Mouse (Mus musculus): Measurements from ENCODE around the gene Lsg1. TPM values are rescaled to one million over a fixed set of nuclear protein-coding genes. Genes with fewer than 3 reads are reported as not detected.
A peak's percentile ranks its signal among the peaks of the same experiment; 100 is the strongest.

The Lsg1 gene
- total RNA-seq, 4 experiments from 2014 or later, result 19.6 to 23.0 (median 20.8) TPM

GRCm38 (mm10) chr16:30521147-30521546, 66.2 kb downstream of the Lsg1 start:
- no peak for DNase-seq (ENCODE audit: low spot score in 2 of 2)

- DNase-seq (ENCODE audit: low spot score in 2 of 2), result peak; percentile 64 to 68
Observed at GRCm38 (mm10) chr16:30520361-30520823, 67.0 kb downstream of the Lsg1 start.

DNA sequence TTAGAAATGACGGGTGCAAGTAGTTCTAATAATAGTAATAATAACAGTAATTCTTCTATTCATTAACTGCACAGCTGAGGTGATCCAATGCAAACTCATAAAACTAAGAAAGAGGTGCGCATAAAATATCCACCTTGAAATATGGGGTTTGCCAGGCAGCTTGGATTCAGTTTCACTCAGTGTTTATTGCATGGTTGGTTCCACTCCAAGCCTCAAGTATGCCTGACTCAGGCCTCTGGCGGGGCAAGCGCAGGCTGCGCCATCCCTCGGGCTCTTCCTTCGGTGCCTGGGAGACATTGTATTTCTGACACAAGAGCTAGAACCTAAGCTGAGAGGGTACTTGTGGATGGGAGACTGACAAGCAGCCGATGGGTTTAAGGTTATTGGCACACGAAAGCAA, 68.8 kb downstream of the Lsg1 start:
- DNase-seq (ENCODE audit: low spot score in 2 of 2), result peak in 1 of 2 experiments; percentile 24

DNA sequence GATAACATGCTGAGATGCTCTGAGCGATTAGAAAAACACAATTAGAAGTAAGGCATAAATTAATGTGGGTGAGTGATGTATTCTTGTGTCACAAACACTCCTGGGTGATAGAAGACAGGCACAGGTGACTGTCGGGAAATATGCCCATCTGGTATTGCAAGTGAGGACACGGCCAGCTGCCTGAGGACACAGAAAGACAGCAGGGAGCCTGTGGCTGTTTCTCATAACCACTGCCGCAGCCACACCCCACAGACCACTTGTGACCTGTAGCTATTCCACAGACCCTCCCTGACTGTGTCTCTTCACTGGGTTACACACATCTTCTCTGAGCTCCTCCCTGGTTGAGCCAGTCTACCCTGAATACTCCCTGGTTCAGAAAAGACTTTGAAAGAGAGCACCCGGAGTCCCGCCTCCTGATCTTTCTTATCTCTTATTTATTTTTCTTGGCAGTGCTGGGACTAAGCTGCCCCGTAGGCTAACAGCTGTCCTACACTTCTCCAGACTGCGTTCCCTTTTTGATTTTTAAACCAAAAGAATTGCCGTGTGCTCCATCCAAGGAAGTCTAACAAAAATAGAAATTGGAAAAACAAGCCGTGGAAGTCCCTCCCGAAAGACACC, 69.6 kb downstream of the Lsg1 start:
- no peak for DNase-seq (ENCODE audit: low spot score in 2 of 2)

DNA sequence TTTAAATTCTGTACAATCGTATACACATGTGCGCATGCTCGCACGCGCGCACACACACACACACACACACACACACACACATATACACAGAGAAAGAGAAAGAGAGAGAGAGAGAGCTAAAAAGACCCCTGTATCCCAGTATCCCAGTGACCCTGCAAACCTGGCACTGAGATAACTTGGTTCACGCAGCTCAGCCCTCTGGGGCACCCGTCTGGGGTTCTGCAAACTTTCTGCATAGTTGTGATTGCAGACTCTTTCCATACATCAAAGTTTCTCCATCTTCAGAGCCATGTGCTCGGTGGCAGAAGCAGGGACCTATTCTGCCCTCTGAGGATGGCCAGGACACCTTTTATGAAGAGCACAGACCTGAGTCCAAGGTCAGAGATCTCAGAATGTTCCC, 70.4 kb downstream of the Lsg1 start:
- DNase-seq (ENCODE audit: low spot score in 2 of 2), result no peak

- DNase-seq (ENCODE audit: low spot score in 2 of 2), result no peak
Observed at GRCm38 (mm10) chr16:30515418-30515817, 72.0 kb downstream of the Lsg1 start.

- no peak for DNase-seq (ENCODE audit: low spot score in 2 of 2)
Observed at GRCm38 (mm10) chr16:30513050-30514024, 74.1 kb downstream of the Lsg1 start.

GRCm38 (mm10) chr16:30512375-30513049, 74.9 kb downstream of the Lsg1 start:
- DNase-seq (ENCODE audit: low spot score in 2 of 2), result no peak

GRCm38 (mm10) chr16:30511563-30512340, 75.6 kb downstream of the Lsg1 start:
- DNase-seq (ENCODE audit: low spot score in 2 of 2), result no peak

GRCm38 (mm10) chr16:30510504-30511451, 76.6 kb downstream of the Lsg1 start:
- peak; percentile 73 to 81 for DNase-seq (ENCODE audit: low spot score in 2 of 2)

Other genes starting within 250 kb of the Lsg1 start
- gene Atp13a3, start 181.6 kb downstream of the Lsg1 start, total RNA-seq (2022), result 10 to 100 TPM; 30.2 to 43.7 (median 36.2) TPM
- 1 to 10 TPM in 3 of 4 experiments, under 1 TPM in 1; 0.82 to 1.6 (median 1.3) TPM for gene Tmem44, start 36.8 kb downstream of the Lsg1 start, total RNA-seq (2022)
- 1 to 10 TPM; 3.4 to 6.3 (median 4.6) TPM for gene Fam43a, start 12.1 kb upstream of the Lsg1 start, total RNA-seq (2022)